Mouse (Mus musculus): Measurements from ENCODE around the gene Map3k7. TPM values are rescaled to one million over a fixed set of nuclear protein-coding genes. Genes with fewer than 3 reads are reported as not detected.
A peak's percentile ranks its signal among the peaks of the same experiment; 100 is the strongest.

The Map3k7 gene
- total RNA-seq, 2 experiments from 2014 or later: 46.2 to 47.0 TPM

DNA sequence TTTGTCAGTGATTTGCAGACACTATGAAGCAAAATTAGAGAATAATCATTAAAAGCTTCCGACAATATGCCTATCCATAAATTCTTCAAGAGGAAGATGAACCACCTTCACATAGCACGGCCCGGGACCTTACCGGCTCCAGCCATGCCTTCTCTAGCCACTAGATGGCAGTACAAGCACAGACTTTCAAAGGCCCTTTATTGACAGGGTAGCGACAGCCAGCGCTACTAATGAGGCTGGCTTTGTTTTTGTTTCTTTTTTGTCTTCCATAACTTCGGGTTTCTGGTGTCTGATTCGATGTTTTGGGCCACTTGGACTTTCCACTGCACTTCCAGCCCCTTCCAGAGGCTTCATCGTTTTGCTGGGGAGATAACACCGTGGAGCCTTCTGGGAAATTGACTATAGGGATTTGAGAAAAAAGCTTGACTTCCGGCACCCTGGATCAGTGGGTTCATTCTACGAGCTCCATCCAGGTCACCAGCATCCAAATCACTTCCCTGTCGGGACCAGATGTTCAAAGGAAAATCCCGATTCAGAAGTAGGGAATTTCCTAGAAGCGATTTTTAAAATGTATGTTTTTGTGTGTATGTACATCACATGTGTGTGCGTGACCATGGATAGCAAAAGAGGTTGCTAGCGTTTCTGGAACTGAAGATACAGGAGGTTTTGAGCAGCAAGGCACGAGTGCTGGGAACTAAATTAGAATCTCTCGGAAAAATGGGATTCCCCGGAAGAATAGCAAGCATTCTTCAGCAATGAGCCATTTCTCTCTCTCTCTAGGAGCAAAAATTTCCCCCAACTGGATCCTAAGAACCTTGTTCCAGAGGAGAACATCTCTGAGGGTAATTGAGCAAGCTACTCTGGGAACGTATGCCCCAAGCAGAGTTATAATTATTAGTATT lies 91.5 kb downstream of the Map3k7 start:
- peak; percentile 81 to 89 for DNase-seq

DNA sequence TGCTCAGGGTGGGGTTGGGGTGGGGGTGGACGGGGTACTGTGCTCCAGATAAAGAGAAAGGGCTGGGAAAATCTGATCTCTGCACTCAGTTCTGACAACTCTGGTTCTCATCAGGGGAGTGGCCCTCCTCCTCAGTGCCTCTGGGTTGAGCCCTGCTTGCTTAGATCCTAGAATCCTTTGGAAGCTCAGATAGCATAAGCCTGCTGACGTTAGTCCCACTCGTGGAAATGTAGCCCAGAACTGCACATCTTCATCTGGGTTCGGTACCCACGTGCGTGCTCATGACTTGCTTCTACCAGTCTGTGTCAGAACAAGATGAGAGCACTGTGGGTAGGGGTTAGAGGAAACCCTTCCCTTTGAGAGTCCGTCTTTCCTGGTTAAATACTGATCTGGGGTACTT lies 92.5 kb downstream of the Map3k7 start:
- intact Hi-C loops (cut with DNase I): loop anchor here (2.0 to 10.0 kb wide), 3 partner anchors 91 to 482 kb away; no protein-coding TSS in a partner anchor
- no peak for DNase-seq

More for the DNA sequence above, 91.5 kb downstream of the Map3k7 start:
- intact Hi-C loops (cut with DNase I): loop anchor here (1.0 to 10.0 kb wide), 5 partner anchors 92 to 517 kb away; no protein-coding TSS in a partner anchor

DNA sequence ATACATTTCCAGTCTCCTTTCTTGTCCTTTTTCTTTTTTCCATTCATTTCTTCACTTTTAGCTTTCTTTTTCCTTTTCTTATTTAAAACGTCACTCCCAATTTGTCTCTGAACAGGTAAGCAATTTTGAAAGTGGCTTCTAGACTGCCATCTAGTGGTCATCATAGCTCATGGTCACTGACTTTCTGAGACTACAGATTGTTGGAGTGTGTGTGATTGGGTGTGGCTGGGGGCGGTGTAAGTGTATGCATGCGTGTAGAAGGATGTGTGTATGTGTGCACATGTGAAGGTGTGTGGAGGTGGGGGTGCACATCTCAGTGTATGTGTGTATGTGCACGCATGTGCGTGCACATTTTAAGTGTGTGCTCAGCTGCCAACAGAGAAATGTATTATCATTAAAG lies 93.2 kb downstream of the Map3k7 start:
- intact Hi-C loops (cut with DNase I): loop anchor here (2.0 to 10.0 kb wide), 3 partner anchors 90 to 482 kb away; no protein-coding TSS in a partner anchor
- DNase-seq: no peak

DNA sequence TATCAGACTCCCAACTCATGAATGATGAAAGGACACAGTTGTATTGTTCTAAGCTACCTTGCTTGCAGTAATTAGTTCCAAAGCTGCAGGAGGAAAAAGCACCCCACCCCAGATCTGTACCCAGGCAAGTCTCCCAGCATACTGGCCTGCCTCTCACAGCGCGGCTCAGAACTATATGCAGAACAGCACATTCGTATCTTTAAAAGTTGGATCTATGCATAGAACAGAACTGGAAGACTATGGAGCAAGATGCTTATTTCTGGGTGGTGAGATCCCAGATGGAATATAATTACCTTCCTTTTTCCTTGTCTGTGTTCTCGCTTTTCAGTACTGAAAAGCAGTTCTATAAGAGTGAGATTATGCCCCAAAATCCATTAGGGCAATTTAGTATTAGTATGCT lies 96.8 kb downstream of the Map3k7 start:
- DNase-seq: no peak
- intact Hi-C loops (cut with DNase I): no loop called here

DNA sequence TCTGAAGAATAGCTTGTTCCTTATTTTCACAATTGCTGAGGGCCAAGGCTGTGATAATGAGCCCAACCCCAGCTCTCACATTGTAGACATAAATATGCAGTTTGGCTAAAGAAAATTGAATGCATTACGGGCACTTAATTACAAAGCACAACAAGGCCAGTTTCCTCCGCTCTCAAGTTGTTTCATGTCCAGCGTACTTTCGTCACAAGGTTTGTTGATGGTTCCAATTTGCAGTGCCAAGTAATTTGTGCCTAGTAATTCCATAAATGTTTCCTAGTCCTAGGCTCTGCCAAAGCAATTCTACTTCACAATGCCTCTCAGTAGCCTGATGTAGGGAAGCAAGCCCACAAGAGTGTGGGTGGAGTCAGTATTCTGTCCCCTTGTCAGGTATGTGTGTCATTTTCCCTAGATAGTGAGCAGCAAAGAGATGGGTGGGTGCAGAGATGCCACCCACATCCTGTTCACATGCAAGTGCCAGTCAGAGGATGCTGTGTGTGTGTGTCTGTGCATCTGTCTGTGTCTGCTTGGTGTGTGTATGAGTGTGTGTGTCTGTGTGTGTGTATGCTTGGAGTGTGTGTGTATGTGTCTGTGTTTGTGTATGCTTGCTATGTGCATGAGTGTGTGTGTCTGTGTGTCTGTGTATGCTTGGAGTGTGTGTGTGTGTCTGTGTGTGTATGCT lies 98.6 kb downstream of the Map3k7 start:
- intact Hi-C loops (cut with DNase I): no loop called here
- no peak for DNase-seq

DNA sequence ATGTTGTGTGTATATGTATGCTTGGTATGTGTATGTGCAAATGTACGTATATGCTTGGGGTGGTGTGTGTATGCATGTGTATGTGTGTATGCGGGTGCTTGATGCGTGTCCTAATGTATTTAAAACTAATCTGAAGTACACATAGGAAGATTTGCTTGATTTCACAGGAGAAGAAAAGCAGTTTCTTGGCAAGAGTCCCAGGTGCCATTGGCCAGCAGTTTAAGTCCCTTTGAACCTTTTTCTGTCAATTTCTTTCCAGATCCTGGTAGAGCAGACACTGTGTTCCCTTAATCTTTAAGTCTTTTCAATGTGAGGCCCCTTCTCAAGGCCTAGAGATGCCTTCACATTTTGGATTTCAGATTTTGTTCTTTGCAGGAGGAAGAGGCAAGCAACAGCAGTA lies 99.4 kb downstream of the Map3k7 start:
- intact Hi-C loops (cut with DNase I): no loop called here
- no peak for DNase-seq

Measured in heart, postnatal 14 days (tissue).